Mouse (Mus musculus) intestine, embryonic 15.5 days (tissue): Measurements from ENCODE around the gene Gm21973. TPM values are rescaled to one million over a fixed set of nuclear protein-coding genes. Genes with fewer than 3 reads are reported as not detected.

Experiments
- ATAC-seq: fragments of 200-750 bp; cut with Nextera tagmentation; 2 replicates; pipeline ENCODE4 v1.8.0; 2017; ENCODE audit warnings: moderate TSS enrichment, moderate library complexity
- H3K27ac ChIP-seq: fragments of 300-500 bp; sonication (generic); 2 replicates; pipeline ENCODE4 v1.5.1; 2015; ENCODE audit warnings: mild to moderate bottlenecking, inconsistent platforms
- H3K27me3 ChIP-seq: fragments of 300-500 bp; sonication (generic); replicated peaks from 2 replicates; pipeline ENCODE4 v1.6.1; 2015; ENCODE audit warnings: inconsistent platforms
- H3K36me3 ChIP-seq: fragments of 300-500 bp; sonication (generic); 2 replicates; pipeline ENCODE4 v1.6.1; 2015; ENCODE audit warnings: inconsistent platforms
- H3K4me1 ChIP-seq: fragments of 300-500 bp; sonication (generic); replicated peaks from 2 replicates; pipeline ENCODE4 v1.6.1; 2015; ENCODE audit warnings: inconsistent platforms
- H3K4me2 ChIP-seq: fragments of 300-500 bp; sonication (generic); replicated peaks from 2 replicates; pipeline ENCODE4 v1.6.1; 2015; ENCODE audit warnings: mild to moderate bottlenecking, inconsistent platforms
- H3K4me3 ChIP-seq: fragments of 300-500 bp; sonication (generic); replicated peaks from 2 replicates; pipeline ENCODE4 v1.5.1; 2015; ENCODE audit warnings: inconsistent platforms
- H3K9ac ChIP-seq: fragments of 300-500 bp; sonication (generic); 2 replicates; pipeline ENCODE4 v1.6.1; 2015; ENCODE audit warnings: inconsistent platforms
- H3K9me3 ChIP-seq: fragments of 300-500 bp; sonication (generic); 2 replicates; pipeline ENCODE4 v1.6.1; 2016; ENCODE audit warnings: inconsistent platforms
- WGBS: fragments of 180-500 bp; shearing (Covaris S2); methylation state at CpG from one replicate; pipeline ENCODE4 v1.1.7; 2015; 5-methylcytosine and 5-hydroxymethylcytosine counted together
- polyA plus RNA-seq: library from polyadenylated mRNA; unstranded; fragments of >200 nt; fragmentation: Nextera tagmentation; extraction: Ambion mirVana; gene quantifications from 2 replicates; pipeline ENCODE4 v1.2.1, GENCODE M21; 2015

Gene Gm21973
- polyA plus RNA-seq, result not detected in 2 replicates

- no peak within 1 kb of the TSS for H3K4me2 ChIP-seq
- no peaks in the 10 kb centered on the region for H3K4me1 ChIP-seq
- ATAC-seq, result no peak
- 91% methylated on average over 2 of the region's 2 CpGs for WGBS
- H3K9ac ChIP-seq, result no peak within 1 kb of the TSS
- H3K27me3 ChIP-seq, result no peaks in the 10 kb centered on the region
- H3K4me3 ChIP-seq, result no peak within 1 kb of the TSS
- H3K36me3 ChIP-seq, result no peaks in the 10 kb centered on the region
- no peaks in the 10 kb centered on the region for H3K9me3 ChIP-seq
- no peak within 1 kb of the TSS for H3K27ac ChIP-seq
Observed at GRCm38 (mm10) chr15:10325080-10325479, at the start of gene Gm21973. TSS of gene Gm21973 (plus strand) at chr15:10325380.

GRCm38 (mm10) chr15:10276386-10276785, 48.8 kb upstream of the Gm21973 start:
- no peaks in the 10 kb centered on the region for H3K36me3 ChIP-seq
- H3K27me3 ChIP-seq, result no peaks in the 10 kb centered on the region
- no peak overlapping the region for H3K27ac ChIP-seq
- no peak overlapping the region for H3K4me3 ChIP-seq
- no peaks in the 10 kb centered on the region for H3K9me3 ChIP-seq
- no peak overlapping the region for H3K9ac ChIP-seq
- no peaks in the 10 kb centered on the region for H3K4me1 ChIP-seq
- ATAC-seq, result no peak
- no peak overlapping the region for H3K4me2 ChIP-seq

- H3K9ac ChIP-seq, result no peak overlapping the region
- WGBS, result 74% methylated on average over 4 of the region's 4 CpGs
- H3K27me3 ChIP-seq, result no peaks in the 10 kb centered on the region
- no peak overlapping the region for H3K27ac ChIP-seq
- no peaks in the 10 kb centered on the region for H3K36me3 ChIP-seq
- no peaks in the 10 kb centered on the region for H3K9me3 ChIP-seq
- H3K4me3 ChIP-seq, result no peak overlapping the region
- H3K4me2 ChIP-seq, result no peak overlapping the region
- no peaks in the 10 kb centered on the region for H3K4me1 ChIP-seq
- no peak for ATAC-seq
Observed at GRCm38 (mm10) chr15:10277461-10277860, 47.7 kb upstream of the Gm21973 start.

GRCm38 (mm10) chr15:10281546-10281945, 43.6 kb upstream of the Gm21973 start:
- no peak overlapping the region for H3K4me3 ChIP-seq
- H3K27me3 ChIP-seq, result no peaks in the 10 kb centered on the region
- no peak overlapping the region for H3K27ac ChIP-seq
- H3K4me1 ChIP-seq, result no peaks in the 10 kb centered on the region
- H3K9ac ChIP-seq, result no peak overlapping the region
- H3K9me3 ChIP-seq, result no peaks in the 10 kb centered on the region
- H3K4me2 ChIP-seq, result no peak overlapping the region
- no peak for ATAC-seq
- H3K36me3 ChIP-seq, result no peaks in the 10 kb centered on the region
- WGBS, result 64% methylated on average over 5 of the region's 5 CpGs

- H3K4me1 ChIP-seq, result no peaks in the 10 kb centered on the region
- no peaks in the 10 kb centered on the region for H3K27me3 ChIP-seq
- no peaks in the 10 kb centered on the region for H3K9me3 ChIP-seq
- no peak overlapping the region for H3K27ac ChIP-seq
- ATAC-seq, result no peak
- no peak overlapping the region for H3K9ac ChIP-seq
- no peaks in the 10 kb centered on the region for H3K36me3 ChIP-seq
- H3K4me3 ChIP-seq, result no peak overlapping the region
- no peak overlapping the region for H3K4me2 ChIP-seq
Observed at GRCm38 (mm10) chr15:10283661-10284060, 41.5 kb upstream of the Gm21973 start.

GRCm38 (mm10) chr15:10296570-10296969, 28.6 kb upstream of the Gm21973 start:
- Histone ChIP-seq H3K4me2 (no peak overlapping the region), H3K9me3 (no peaks in the 10 kb centered on the region), H3K27ac (no peak overlapping the region), H3K36me3 (no peaks in the 10 kb centered on the region), H3K4me1 (no peaks in the 10 kb centered on the region), H3K4me3 (no peak overlapping the region), H3K27me3 (no peaks in the 10 kb centered on the region), H3K9ac (no peak overlapping the region)
- no peak for ATAC-seq
- WGBS, result 77% methylated on average over 1 of the region's 1 CpGs

- no peak overlapping the region for H3K27ac ChIP-seq
- ATAC-seq, result no peak
- H3K9ac ChIP-seq, result no peak overlapping the region
- H3K27me3 ChIP-seq, result no peaks in the 10 kb centered on the region
- H3K36me3 ChIP-seq, result no peaks in the 10 kb centered on the region
- no peaks in the 10 kb centered on the region for H3K4me1 ChIP-seq
- no peak overlapping the region for H3K4me3 ChIP-seq
- H3K4me2 ChIP-seq, result no peak overlapping the region
- H3K9me3 ChIP-seq, result no peaks in the 10 kb centered on the region
- 72% methylated on average over 1 of the region's 1 CpGs for WGBS
Observed at GRCm38 (mm10) chr15:10298058-10298457, 27.1 kb upstream of the Gm21973 start.

- 80% methylated on average over 3 of the region's 3 CpGs for WGBS
- Histone ChIP-seq H3K27me3 (no peaks in the 10 kb centered on the region), H3K9me3 (no peaks in the 10 kb centered on the region), H3K4me1 (no peaks in the 10 kb centered on the region), H3K9ac (no peak overlapping the region), H3K27ac (no peak overlapping the region), H3K36me3 (no peaks in the 10 kb centered on the region), H3K4me2 (no peak overlapping the region), H3K4me3 (no peak overlapping the region)
- no peak for ATAC-seq
Observed at GRCm38 (mm10) chr15:10299467-10299866, 25.7 kb upstream of the Gm21973 start.

- no peaks in the 10 kb centered on the region for H3K9me3 ChIP-seq
- H3K4me3 ChIP-seq, result no peak overlapping the region
- WGBS, result 92% methylated on average over 1 of the region's 1 CpGs
- no peaks in the 10 kb centered on the region for H3K36me3 ChIP-seq
- H3K27ac ChIP-seq, result no peak overlapping the region
- H3K4me2 ChIP-seq, result no peak overlapping the region
- H3K9ac ChIP-seq, result no peak overlapping the region
- H3K4me1 ChIP-seq, result no peaks in the 10 kb centered on the region
- no peaks in the 10 kb centered on the region for H3K27me3 ChIP-seq
- no peak for ATAC-seq
Observed at GRCm38 (mm10) chr15:10306461-10306860, 18.7 kb upstream of the Gm21973 start.

- no peak overlapping the region for H3K9ac ChIP-seq
- H3K27me3 ChIP-seq, result no peaks in the 10 kb centered on the region
- H3K4me1 ChIP-seq, result no peaks in the 10 kb centered on the region
- H3K4me3 ChIP-seq, result no peak overlapping the region
- no peaks in the 10 kb centered on the region for H3K9me3 ChIP-seq
- no peaks in the 10 kb centered on the region for H3K36me3 ChIP-seq
- ATAC-seq, result no peak
- WGBS, result 48% methylated on average over 5 of the region's 5 CpGs
- H3K4me2 ChIP-seq, result no peak overlapping the region
- H3K27ac ChIP-seq, result no peak overlapping the region
Observed at GRCm38 (mm10) chr15:10311826-10312225, 13.4 kb upstream of the Gm21973 start.

GRCm38 (mm10) chr15:10313522-10314455, 11.4 kb upstream of the Gm21973 start:
- WGBS, result 44% methylated on average over 7 of the region's 7 CpGs
- H3K27ac ChIP-seq, result no peak overlapping the region
- no peak overlapping the region for H3K9ac ChIP-seq
- no peaks in the 10 kb centered on the region for H3K9me3 ChIP-seq
- no peak overlapping the region for H3K4me2 ChIP-seq
- no peaks in the 10 kb centered on the region for H3K4me1 ChIP-seq
- no peaks in the 10 kb centered on the region for H3K27me3 ChIP-seq
- no peak overlapping the region for H3K4me3 ChIP-seq
- no peaks in the 10 kb centered on the region for H3K36me3 ChIP-seq
- ATAC-seq, result no peak

- no peaks in the 10 kb centered on the region for H3K9me3 ChIP-seq
- ATAC-seq, result no peak
- WGBS, result 76% methylated on average over 3 of the region's 3 CpGs
- no peak overlapping the region for H3K4me3 ChIP-seq
- no peaks in the 10 kb centered on the region for H3K27me3 ChIP-seq
- no peaks in the 10 kb centered on the region for H3K4me1 ChIP-seq
- no peak overlapping the region for H3K4me2 ChIP-seq
- no peak overlapping the region for H3K27ac ChIP-seq
- H3K36me3 ChIP-seq, result no peaks in the 10 kb centered on the region
- H3K9ac ChIP-seq, result no peak overlapping the region
Observed at GRCm38 (mm10) chr15:10330626-10331025, 5.4 kb downstream of the Gm21973 start.

- ATAC-seq, result no peak
- 82% methylated on average over 1 of the region's 1 CpGs for WGBS
- Histone ChIP-seq H3K4me1 (no peaks in the 10 kb centered on the region), H3K9ac (no peak overlapping the region), H3K4me3 (no peak overlapping the region), H3K36me3 (no peaks in the 10 kb centered on the region), H3K4me2 (no peak overlapping the region), H3K27me3 (no peaks in the 10 kb centered on the region), H3K27ac (no peak overlapping the region), H3K9me3 (no peaks in the 10 kb centered on the region)
Observed at GRCm38 (mm10) chr15:10332566-10332965, 7.4 kb downstream of the Gm21973 start.
